15 mouse cellular contexts compared by ENCODE assay signal in genomic region chr15:93712594-93712993, GRCm38 (mm10).
DNase-seq lines count a peak whose midpoint lies in the region; ATAC-seq and TF ChIP-seq lines count a peak whose summit lies in the region.
"Had no signal": no experiment of that assay in that cellular context is flagged by ENCODE, and none has a peak within 500 bp of the region (broad histone marks: within the 10 kb centered on the region; RNA-seq: fewer than 3 reads in every experiment).

No protein-coding gene starts in this region.

- 0 out of 2 replicates have a peak overlapping the region, but pooled peaks have one; percentile 13 for H3K27ac ChIP-seq in intestine, embryonic 16.5 days (ENCODE audit: low read length)
- H3K27ac ChIP-seq in intestine, postnatal 0 days (ENCODE audit: low read depth, low read length) = no peak overlapping the region
- no peak overlapping the region for H3K27ac ChIP-seq in liver, embryonic 11.5 days (ENCODE audit: low read depth, low read length)
- H3K27ac ChIP-seq: embryonic facial prominence, embryonic 13.5 days had no signal

- H3K79me2 ChIP-seq in myocyte (ENCODE audit: control insufficient read depth, insufficient read depth) = no peaks in the 10 kb centered on the region

- TF ChIP-seq POLR2A in myocyte (IDR thresholded peaks at IDR 0.05; ENCODE audit: insufficient read length, low read depth) = no peak

- no peak for ATAC-seq in intestine, embryonic 16.5 days
- ATAC-seq in intestine, postnatal 0 days = no peak
- 0 out of 2 replicates have a peak, but pooled peaks have one; percentile 25 for ATAC-seq in common myeloid progenitor, adult 5-6 weeks (replicated peaks; ENCODE audit: low read depth, poor library complexity, severe bottlenecking)
- ATAC-seq in liver, embryonic 11.5 days (replicated peaks; ENCODE audit: low FRiP score) = no peak
- ATAC-seq: forebrain, embryonic 14.5 days had no signal

- WGBS in intestine, embryonic 16.5 days = 61% methylated on average over 10 of the region's 10 CpGs
- 56% methylated on average over 10 of the region's 10 CpGs for WGBS in intestine, postnatal 0 days
- 63% methylated on average over 10 of the region's 10 CpGs for WGBS in liver, embryonic 11.5 days

- H3K4me3 ChIP-seq in intestine, embryonic 16.5 days (ENCODE audit: low read length) = no peak overlapping the region
- no peak overlapping the region for H3K4me3 ChIP-seq in intestine, postnatal 0 days (ENCODE audit: low read depth, low read length)
- no peak overlapping the region for H3K4me3 ChIP-seq in myocyte
- no peak overlapping the region for H3K4me3 ChIP-seq in liver, embryonic 11.5 days (ENCODE audit: low read depth, low read length)
- H3K4me3 ChIP-seq: embryonic facial prominence, embryonic 13.5 days; megakaryocyte, embryonic 14.5 days had no signal

- H3K9ac ChIP-seq in intestine, embryonic 16.5 days (ENCODE audit: low read depth, low read length) = no peak overlapping the region
- H3K9ac ChIP-seq in intestine, postnatal 0 days (ENCODE audit: low read depth, low read length) = no peak overlapping the region
- no peak overlapping the region for H3K9ac ChIP-seq in liver, embryonic 11.5 days (ENCODE audit: low read depth, low read length)
- H3K9ac ChIP-seq: embryonic facial prominence, embryonic 13.5 days had no signal

- DNase-seq in CD4-positive helper T cell, adult 2 months (ENCODE audit: low read depth, low spot score) = peak; percentile 83
- no peak for DNase-seq in frontal cortex, postnatal 36 days (ENCODE audit: low spot score in 2 of 2)
- no peak for DNase-seq in liver, embryonic 11.5 days (ENCODE audit: low spot score)
- DNase-seq in adrenal gland, postnatal 14 days = no peak
- DNase-seq: cerebellum, adult 8-10 months; gastrocnemius, postnatal 36 days; kidney, adult 18-20 months; liver had no signal

- H3K36me3 ChIP-seq in intestine, embryonic 16.5 days (ENCODE audit: control insufficient read depth, insufficient read depth, low read length) = no peaks in the 10 kb centered on the region
- no peaks in the 10 kb centered on the region for H3K36me3 ChIP-seq in intestine, postnatal 0 days (ENCODE audit: control insufficient read depth, insufficient read depth)
- no peaks in the 10 kb centered on the region for H3K36me3 ChIP-seq in myocyte (ENCODE audit: control insufficient read depth, insufficient read depth)
- H3K36me3 ChIP-seq in liver, embryonic 11.5 days (ENCODE audit: control insufficient read depth, insufficient read depth, low read length) = no peaks in the 10 kb centered on the region
- H3K36me3 ChIP-seq: embryonic facial prominence, embryonic 13.5 days had no signal

- no peak for TF ChIP-seq CTCF in intestine, postnatal 0 days (IDR thresholded peaks at IDR 0.05; ENCODE audit: low read depth)

- H3K27me3 ChIP-seq in intestine, embryonic 16.5 days (replicated peaks; ENCODE audit: control insufficient read depth, insufficient read depth, low read length) = no peaks in the 10 kb centered on the region
- H3K27me3 ChIP-seq in intestine, postnatal 0 days (replicated peaks; ENCODE audit: control insufficient read depth, insufficient read depth, low read length) = no peaks in the 10 kb centered on the region
- H3K27me3 ChIP-seq in myocyte (ENCODE audit: control insufficient read depth, insufficient read depth, insufficient read length) = no peaks in the 10 kb centered on the region
- H3K27me3 ChIP-seq in liver, embryonic 11.5 days (replicated peaks; ENCODE audit: control insufficient read depth, insufficient read depth, low read length) = no peaks in the 10 kb centered on the region
- H3K27me3 ChIP-seq: embryonic facial prominence, embryonic 13.5 days had no signal

- no peak overlapping the region for H3ac ChIP-seq in myocyte (ENCODE audit: control insufficient read depth, insufficient read length)

- no peaks in the 10 kb centered on the region for H3K9me3 ChIP-seq in intestine, embryonic 16.5 days (ENCODE audit: control insufficient read depth, low read length)
- no peaks in the 10 kb centered on the region for H3K9me3 ChIP-seq in intestine, postnatal 0 days (ENCODE audit: control insufficient read depth)
- no peaks in the 10 kb centered on the region for H3K9me3 ChIP-seq in liver, embryonic 11.5 days (ENCODE audit: control insufficient read depth, low read length)
- H3K9me3 ChIP-seq: embryonic facial prominence, embryonic 13.5 days; megakaryocyte, embryonic 14.5 days had no signal

- no peak overlapping the region for H3K4me2 ChIP-seq in intestine, embryonic 16.5 days (ENCODE audit: low read depth, low read length)
- no peak overlapping the region for H3K4me2 ChIP-seq in intestine, postnatal 0 days (replicated peaks; ENCODE audit: low read depth)
- no peak overlapping the region for H3K4me2 ChIP-seq in myocyte (ENCODE audit: low read depth)
- no peak overlapping the region for H3K4me2 ChIP-seq in liver, embryonic 11.5 days
- H3K4me2 ChIP-seq: embryonic facial prominence, embryonic 13.5 days had no signal

- H3K4me1 ChIP-seq in intestine, embryonic 16.5 days (ENCODE audit: control insufficient read depth, insufficient read depth, low read length) = peaks cover 18% of the 10 kb centered on the region
- H3K4me1 ChIP-seq in intestine, postnatal 0 days (replicated peaks; ENCODE audit: control insufficient read depth, insufficient read depth, low read length) = 0 out of 2 replicates have a peak, but pooled peaks cover 4% of the 10 kb centered on the region
- no peaks in the 10 kb centered on the region for H3K4me1 ChIP-seq in liver, embryonic 11.5 days (replicated peaks; ENCODE audit: control insufficient read depth, insufficient read depth, low read length)

TF ChIP-seq in myocyte, 11 proteins besides CTCF, POLR2A, EP300 and RAD21:
- TF ChIP-seq E2F4 (IDR thresholded peaks at IDR 0.05; ENCODE audit: insufficient read depth) (no peak), REST (IDR thresholded peaks at IDR 0.05; ENCODE audit: insufficient read depth, insufficient read length) (no peak), MYOD1 (IDR thresholded peaks at IDR 0.05; ENCODE audit: control insufficient read depth in 1 of 3, insufficient read length in 2 of 3, low read depth in 2 of 3) (peak in 2 of 3 experiments; percentile 13 to 67), MYOG (IDR thresholded peaks at IDR 0.05; ENCODE audit: control insufficient read depth in 1 of 3, insufficient read depth in 1 of 3, insufficient read length in 2 of 3, low read depth in 2 of 3) (peak; percentile 19 to 76 (median 33))
